Mouse (Mus musculus): ENCODE measurements around the gene Osbpl3. TPM values are rescaled to one million over a fixed set of nuclear protein-coding genes. Genes with fewer than 3 reads are reported as not detected.

Gene Osbpl3
- polyA plus RNA-seq, 1 experiment: 23.3 TPM

GRCm38 (mm10) chr6:50314406-50315071, 141.5 kb downstream of the Osbpl3 start:
- H3K9me3 ChIP-seq (replicated peaks; ENCODE audit: control insufficient read depth, insufficient read depth, low read length, poor library complexity, severe bottlenecking): no peaks in the 10 kb centered on the region
- H3K27me3 ChIP-seq (ENCODE audit: control insufficient read depth, insufficient read depth, low read length, poor library complexity, severe bottlenecking): no peaks in the 10 kb centered on the region
- peaks cover 4% of the 10 kb centered on the region for H3K4me1 ChIP-seq (ENCODE audit: control insufficient read depth, insufficient read depth, low read length)
- H3K27ac ChIP-seq (ENCODE audit: insufficient read depth, low read length): no peak overlapping the region
- H3K36me3 ChIP-seq (ENCODE audit: control insufficient read depth, insufficient read depth, low read length, poor library complexity, severe bottlenecking): no peaks in the 10 kb centered on the region
- no peak overlapping the region for H3K4me3 ChIP-seq (ENCODE audit: low read depth, low read length)
- H3K9ac ChIP-seq (ENCODE audit: low read depth, poor library complexity, severe bottlenecking): no peak overlapping the region
- TF ChIP-seq CTCF (IDR thresholded peaks at IDR 0.05; ENCODE audit: low read depth, low read length): no peak
- TF ChIP-seq POLR2A (IDR thresholded peaks at IDR 0.05; ENCODE audit: insufficient read depth, low read length): no peak

GRCm38 (mm10) chr6:50312647-50313046, 143.4 kb downstream of the Osbpl3 start:
- Histone ChIP-seq H3K4me3 (ENCODE audit: low read depth, low read length) (no peak overlapping the region), H3K27me3 (ENCODE audit: control insufficient read depth, insufficient read depth, low read length, poor library complexity, severe bottlenecking) (no peaks in the 10 kb centered on the region), H3K4me1 (ENCODE audit: control insufficient read depth, insufficient read depth, low read length) (no peaks in the 10 kb centered on the region), H3K9ac (ENCODE audit: low read depth, poor library complexity, severe bottlenecking) (no peak overlapping the region), H3K27ac (ENCODE audit: insufficient read depth, low read length) (no peak overlapping the region), H3K36me3 (ENCODE audit: control insufficient read depth, insufficient read depth, low read length, poor library complexity, severe bottlenecking) (no peaks in the 10 kb centered on the region), H3K9me3 (replicated peaks; ENCODE audit: control insufficient read depth, insufficient read depth, low read length, poor library complexity, severe bottlenecking) (no peaks in the 10 kb centered on the region)
- peak; percentile 90 for TF ChIP-seq CTCF (IDR thresholded peaks at IDR 0.05; ENCODE audit: low read depth, low read length)
- no peak for TF ChIP-seq EP300 (IDR thresholded peaks at IDR 0.05; ENCODE audit: insufficient read depth, low read depth, low read length)
- TF ChIP-seq POLR2A (IDR thresholded peaks at IDR 0.05; ENCODE audit: insufficient read depth, low read length): no peak

- no peaks in the 10 kb centered on the region for H3K36me3 ChIP-seq (ENCODE audit: control insufficient read depth, insufficient read depth, low read length, poor library complexity, severe bottlenecking)
- H3K4me3 ChIP-seq (ENCODE audit: low read depth, low read length): no peak overlapping the region
- no peaks in the 10 kb centered on the region for H3K27me3 ChIP-seq (ENCODE audit: control insufficient read depth, insufficient read depth, low read length, poor library complexity, severe bottlenecking)
- H3K9ac ChIP-seq (ENCODE audit: low read depth, poor library complexity, severe bottlenecking): no peak overlapping the region
- TF ChIP-seq POLR2A (IDR thresholded peaks at IDR 0.05; ENCODE audit: insufficient read depth, low read length) (no peak), CTCF (IDR thresholded peaks at IDR 0.05; ENCODE audit: low read depth, low read length) (peak; percentile 38)
- H3K4me1 ChIP-seq (ENCODE audit: control insufficient read depth, insufficient read depth, low read length): no peaks in the 10 kb centered on the region
- H3K27ac ChIP-seq (ENCODE audit: insufficient read depth, low read length): no peak overlapping the region
- H3K9me3 ChIP-seq (replicated peaks; ENCODE audit: control insufficient read depth, insufficient read depth, low read length, poor library complexity, severe bottlenecking): no peaks in the 10 kb centered on the region
Measured at GRCm38 (mm10) chr6:50309019-50309418, 147.0 kb downstream of the Osbpl3 start.

GRCm38 (mm10) chr6:50306625-50307024, 149.4 kb downstream of the Osbpl3 start:
- Histone ChIP-seq H3K9ac (ENCODE audit: low read depth, poor library complexity, severe bottlenecking) (no peak overlapping the region), H3K36me3 (ENCODE audit: control insufficient read depth, insufficient read depth, low read length, poor library complexity, severe bottlenecking) (no peaks in the 10 kb centered on the region), H3K4me3 (ENCODE audit: low read depth, low read length) (no peak overlapping the region), H3K27me3 (ENCODE audit: control insufficient read depth, insufficient read depth, low read length, poor library complexity, severe bottlenecking) (no peaks in the 10 kb centered on the region), H3K9me3 (replicated peaks; ENCODE audit: control insufficient read depth, insufficient read depth, low read length, poor library complexity, severe bottlenecking) (no peaks in the 10 kb centered on the region), H3K4me1 (ENCODE audit: control insufficient read depth, insufficient read depth, low read length) (no peaks in the 10 kb centered on the region), H3K27ac (ENCODE audit: insufficient read depth, low read length) (no peak overlapping the region)
- TF ChIP-seq POLR2A (IDR thresholded peaks at IDR 0.05; ENCODE audit: insufficient read depth, low read length) (no peak), EP300 (IDR thresholded peaks at IDR 0.05; ENCODE audit: insufficient read depth, low read depth, low read length) (no peak), CTCF (IDR thresholded peaks at IDR 0.05; ENCODE audit: low read depth, low read length) (no peak)

GRCm38 (mm10) chr6:50304949-50305491, 151.0 kb downstream of the Osbpl3 start:
- H3K4me1 ChIP-seq (ENCODE audit: control insufficient read depth, insufficient read depth, low read length): no peaks in the 10 kb centered on the region
- H3K4me3 ChIP-seq (ENCODE audit: low read depth, low read length): no peak overlapping the region
- H3K27ac ChIP-seq (ENCODE audit: insufficient read depth, low read length): no peak overlapping the region
- TF ChIP-seq CTCF (IDR thresholded peaks at IDR 0.05; ENCODE audit: low read depth, low read length) (peak; percentile 92), POLR2A (IDR thresholded peaks at IDR 0.05; ENCODE audit: insufficient read depth, low read length) (no peak)
- no peaks in the 10 kb centered on the region for H3K27me3 ChIP-seq (ENCODE audit: control insufficient read depth, insufficient read depth, low read length, poor library complexity, severe bottlenecking)
- H3K9me3 ChIP-seq (replicated peaks; ENCODE audit: control insufficient read depth, insufficient read depth, low read length, poor library complexity, severe bottlenecking): no peaks in the 10 kb centered on the region
- H3K36me3 ChIP-seq (ENCODE audit: control insufficient read depth, insufficient read depth, low read length, poor library complexity, severe bottlenecking): no peaks in the 10 kb centered on the region
- H3K9ac ChIP-seq (ENCODE audit: low read depth, poor library complexity, severe bottlenecking): no peak overlapping the region

- no peak overlapping the region for H3K4me3 ChIP-seq (ENCODE audit: low read depth, low read length)
- no peak overlapping the region for H3K27ac ChIP-seq (ENCODE audit: insufficient read depth, low read length)
- H3K9ac ChIP-seq (ENCODE audit: low read depth, poor library complexity, severe bottlenecking): no peak overlapping the region
- no peaks in the 10 kb centered on the region for H3K9me3 ChIP-seq (replicated peaks; ENCODE audit: control insufficient read depth, insufficient read depth, low read length, poor library complexity, severe bottlenecking)
- no peaks in the 10 kb centered on the region for H3K36me3 ChIP-seq (ENCODE audit: control insufficient read depth, insufficient read depth, low read length, poor library complexity, severe bottlenecking)
- H3K27me3 ChIP-seq (ENCODE audit: control insufficient read depth, insufficient read depth, low read length, poor library complexity, severe bottlenecking): no peaks in the 10 kb centered on the region
- no peaks in the 10 kb centered on the region for H3K4me1 ChIP-seq (ENCODE audit: control insufficient read depth, insufficient read depth, low read length)
- TF ChIP-seq POLR2A (IDR thresholded peaks at IDR 0.05; ENCODE audit: insufficient read depth, low read length): no peak
- TF ChIP-seq CTCF (IDR thresholded peaks at IDR 0.05; ENCODE audit: low read depth, low read length): no peak
- TF ChIP-seq EP300 (IDR thresholded peaks at IDR 0.05; ENCODE audit: insufficient read depth, low read depth, low read length): no peak
Measured at GRCm38 (mm10) chr6:50301121-50301520, 154.9 kb downstream of the Osbpl3 start.

Data from ES-Bruce4 (cell line).